Mouse (Mus musculus) spleen, adult 2 months (tissue): ENCODE results near the gene Nptx1. TPM values are rescaled to one million over a fixed set of nuclear protein-coding genes. Genes with fewer than 3 reads are reported as not detected.

Experiments
- DNase-seq, 2 experiments: peaks; one replicate each; pipeline versions ENCODE4 v3.0.0 to v3.0.0-alpha.2; 2012 to 2021; ENCODE audit warnings: low spot score in 2 of 2, low read depth in 1 of 2
- H3K27ac ChIP-seq: fragments of 200-500 bp; 2 replicates; pipeline ENCODE4 v1.5.1; 2012; ENCODE audit warnings: low read length, inconsistent platforms; ENCODE audit not compliant: insufficient read depth
- H3K27me3 ChIP-seq: fragments of 200-500 bp; 2 replicates; pipeline ENCODE4 v1.6.1; 2012; ENCODE audit warnings: mild to moderate bottlenecking, moderate library complexity, low read length, inconsistent platforms; ENCODE audit not compliant: control insufficient read depth, insufficient read depth
- H3K36me3 ChIP-seq: fragments of 200-500 bp; 2 replicates; pipeline ENCODE4 v1.6.1; 2012; ENCODE audit warnings: mild to moderate bottlenecking, low read length, inconsistent platforms; ENCODE audit not compliant: control insufficient read depth, insufficient read depth
- H3K4me1 ChIP-seq: fragments of 200-500 bp; 2 replicates; pipeline ENCODE4 v1.6.1; 2011; ENCODE audit warnings: inconsistent platforms; ENCODE audit not compliant: control insufficient read depth, insufficient read depth, insufficient read length
- H3K4me3 ChIP-seq: fragments of 200-500 bp; 2 replicates; pipeline ENCODE4 v1.5.1; 2011; ENCODE audit warnings: mild to moderate bottlenecking, inconsistent platforms; ENCODE audit not compliant: insufficient read depth, insufficient read length; ENCODE audit errors: extremely low read depth
- CTCF ChIP-seq: fragments of 200-500 bp; IDR thresholded peaks from 2 replicates; pipeline ENCODE4 v1.5.1; 2011; ENCODE audit warnings: mild to moderate bottlenecking, inconsistent platforms; ENCODE audit not compliant: insufficient read depth, insufficient read length, insufficient replicate concordance; ENCODE audit errors: extremely low read depth
- POLR2A ChIP-seq: fragments of 200-500 bp; IDR thresholded peaks from 2 replicates; pipeline ENCODE4 v1.6.1; 2011; ENCODE audit warnings: low read depth, low read length, inconsistent platforms
- WGBS: fragments of 180-500 bp; shearing (Covaris S2); methylation state at CpG from one replicate; pipeline ENCODE4 v1.1.7; 2018; 5-methylcytosine and 5-hydroxymethylcytosine counted together
- polyA plus RNA-seq: library from polyadenylated mRNA; depleted of rRNA; stranded (reverse); fragments of >200 nt; gene quantifications from 2 replicates; pipeline ENCODE4 v1.2.3, GENCODE M21; 2012

Gene Nptx1
- polyA plus RNA-seq, 1 experiment = 0.02 TPM

GRCm38 (mm10) chr11:119551468-119551867, 3.9 kb upstream of the Nptx1 start:
- 78% methylated on average over 3 of the region's 3 CpGs for WGBS
- DNase-seq = no peak
- H3K27me3 ChIP-seq = peaks cover 31% of the 10 kb centered on the region

GRCm38 (mm10) chr11:119550546-119551335, 3.2 kb upstream of the Nptx1 start:
- Histone ChIP-seq H3K27ac (no peak overlapping the region), H3K4me3 (no peak overlapping the region), H3K36me3 (no peaks in the 10 kb centered on the region), H3K4me1 (peaks cover 22% of the 10 kb centered on the region), H3K27me3 (peaks cover 31% of the 10 kb centered on the region)
- TF ChIP-seq CTCF (no peak), POLR2A (no peak)
- DNase-seq = no peak
- WGBS = 58% methylated on average over 10 of the region's 10 CpGs

More at GRCm38 (mm10) chr11:119551468-119551867, 3.9 kb upstream of the Nptx1 start:
- Histone ChIP-seq H3K27ac (no peak overlapping the region), H3K4me3 (no peak overlapping the region), H3K36me3 (no peaks in the 10 kb centered on the region), H3K4me1 (peaks cover 21% of the 10 kb centered on the region)
- TF ChIP-seq POLR2A (no peak), CTCF (no peak)

GRCm38 (mm10) chr11:119549371-119549811, 1.8 kb upstream of the Nptx1 start:
- WGBS = 6% methylated on average over 43 of the region's 43 CpGs
- Histone ChIP-seq H3K4me1 (peaks cover 22% of the 10 kb centered on the region), H3K4me3 (no peak overlapping the region)

GRCm38 (mm10) chr11:119548741-119549370, 1.3 kb upstream of the Nptx1 start:
- DNase-seq = no peak
- Histone ChIP-seq H3K4me1 (peaks cover 22% of the 10 kb centered on the region), H3K4me3 (no peak overlapping the region), H3K27ac (no peak overlapping the region), H3K36me3 (no peaks in the 10 kb centered on the region), H3K27me3 (peaks cover 31% of the 10 kb centered on the region)
- no peak for TF ChIP-seq CTCF
- TF ChIP-seq POLR2A = no peak
- WGBS = 7% methylated on average over 36 of the region's 37 CpGs

More at GRCm38 (mm10) chr11:119549371-119549811, 1.8 kb upstream of the Nptx1 start:
- no peak for TF ChIP-seq CTCF
- DNase-seq = no peak
- no peak overlapping the region for H3K27ac ChIP-seq
- H3K36me3 ChIP-seq = no peaks in the 10 kb centered on the region
- H3K27me3 ChIP-seq = peaks cover 31% of the 10 kb centered on the region

- Histone ChIP-seq H3K4me3 (peak overlapping the region; percentile 46; the same call in 1 of the 2 replicates), H3K27ac (no peak overlapping the region), H3K4me1 (peaks cover 22% of the 10 kb centered on the region), H3K27me3 (peaks cover 31% of the 10 kb centered on the region), H3K36me3 (no peaks in the 10 kb centered on the region)
- WGBS = 2% methylated on average over 39 of the region's 39 CpGs
- DNase-seq = no peak
- no peak for TF ChIP-seq POLR2A
- no peak for TF ChIP-seq CTCF
Measured at GRCm38 (mm10) chr11:119547951-119548591, 518 bp upstream of the Nptx1 start.

GRCm38 (mm10) chr11:119546496-119547182, 914 bp downstream of the Nptx1 start:
- Histone ChIP-seq H3K4me1 (peaks cover 22% of the 10 kb centered on the region), H3K27ac (no peak overlapping the region), H3K4me3 (peak overlapping the region; percentile 46; the same call in 1 of the 2 replicates), H3K27me3 (peaks cover 31% of the 10 kb centered on the region), H3K36me3 (no peaks in the 10 kb centered on the region)
- no peak for DNase-seq
- no peak for TF ChIP-seq CTCF
- 3% methylated on average over 45 of the region's 46 CpGs for WGBS
